Mouse (Mus musculus) layer of hippocampus, postnatal 14 days (tissue): ENCODE data around the gene Lrrfip2. TPM values are rescaled to one million over a fixed set of nuclear protein-coding genes. Genes with fewer than 3 reads are reported as not detected.

Experiments
- DNase-seq, 2 experiments: peaks; one replicate each; pipeline ENCODE4 v3.0.0; 2021 to 2022; ENCODE audit warnings: low spot score in 2 of 2, mixed read lengths in 1 of 2
- total RNA-seq, 2 experiments: library from RNA; stranded (reverse); gene quantifications; 2 replicates each; pipeline ENCODE4 v1.2.3; 2021

Gene Lrrfip2
- total RNA-seq, 2 experiments from 2014 or later = 26.3 to 29.0 TPM

- peak; percentile 75 for DNase-seq
Measured at GRCm38 (mm10) chr9:111117794-111118251, 431 bp downstream of the Lrrfip2 start.

DNA sequence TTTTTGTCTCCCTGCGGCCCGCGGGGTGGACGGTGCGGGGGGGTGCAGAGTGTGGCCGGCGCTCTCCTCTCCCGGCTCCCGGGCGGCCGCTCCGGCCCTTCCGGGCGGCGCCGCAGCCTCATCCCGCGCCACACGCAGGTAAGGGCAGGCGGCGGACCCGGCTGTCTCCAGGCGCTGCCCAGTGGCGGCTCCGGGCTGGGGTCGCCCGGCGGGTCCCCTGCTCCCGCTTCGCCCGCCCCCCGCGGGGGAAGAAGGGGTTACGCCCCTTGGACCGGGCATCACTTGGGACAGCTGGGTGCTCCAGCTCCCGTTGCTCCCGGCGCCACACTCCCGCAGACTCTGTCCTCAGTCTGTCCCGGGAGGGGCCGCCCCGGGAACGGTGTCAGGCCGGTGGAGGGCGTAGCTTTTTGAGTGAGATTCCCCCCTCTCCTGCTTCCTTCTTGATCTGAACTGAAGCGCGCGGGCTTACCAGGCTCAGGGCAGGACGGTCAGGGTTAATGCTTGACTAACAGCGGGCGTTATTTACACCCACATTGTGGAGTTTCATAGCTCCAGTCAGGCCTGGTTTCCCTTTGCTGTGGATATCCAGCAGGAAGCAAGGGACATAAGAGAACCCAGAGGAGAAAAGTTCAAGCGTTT is 979 bp downstream of the Lrrfip2 start:
- DNase-seq = peak; percentile 24

- no peak for DNase-seq
Measured at GRCm38 (mm10) chr9:111118891-111119441, 1.6 kb downstream of the Lrrfip2 start.

DNA sequence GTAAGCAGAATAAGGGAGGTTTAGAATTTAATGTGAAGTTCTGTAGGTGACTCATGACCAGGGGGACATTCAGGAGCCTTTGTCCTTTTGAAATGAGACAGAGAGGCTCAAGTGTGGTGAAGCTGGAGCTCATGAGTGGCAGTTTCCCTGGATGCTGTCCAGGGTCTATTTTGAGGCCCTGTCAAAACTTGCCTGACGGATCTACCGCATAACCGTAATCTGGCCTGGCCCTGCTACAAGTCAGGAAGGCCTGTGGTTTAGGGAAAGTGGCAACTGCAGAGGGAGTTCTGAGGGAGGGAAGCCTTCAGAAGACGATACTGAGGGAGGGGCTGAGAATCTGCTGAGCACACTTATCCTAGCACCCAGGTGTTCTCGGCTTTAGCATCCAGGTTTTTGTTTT is 5.1 kb downstream of the Lrrfip2 start:
- DNase-seq = no peak

DNA sequence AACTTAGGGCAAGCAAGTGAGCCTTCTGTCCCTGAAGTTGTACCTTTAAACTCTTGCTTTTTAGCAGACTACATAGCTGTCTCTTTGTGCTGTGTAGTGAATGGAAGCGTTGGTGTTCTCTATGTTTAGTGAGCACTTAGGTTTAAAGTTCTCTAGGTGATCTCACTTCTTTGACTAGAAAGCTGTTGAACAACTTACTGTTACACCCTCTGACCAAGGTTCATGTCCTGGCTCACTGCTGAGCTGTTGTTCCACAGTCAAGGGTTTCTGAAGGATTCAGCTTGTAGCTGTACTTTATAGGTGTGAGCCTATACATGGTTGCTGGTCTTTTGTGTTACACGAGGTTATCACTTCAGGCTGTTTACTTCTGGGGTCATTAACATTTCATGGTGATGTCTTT is 5.9 kb downstream of the Lrrfip2 start:
- no peak for DNase-seq

GRCm38 (mm10) chr9:111124440-111124839 is 7.0 kb downstream of the Lrrfip2 start:
- DNase-seq = no peak

DNA sequence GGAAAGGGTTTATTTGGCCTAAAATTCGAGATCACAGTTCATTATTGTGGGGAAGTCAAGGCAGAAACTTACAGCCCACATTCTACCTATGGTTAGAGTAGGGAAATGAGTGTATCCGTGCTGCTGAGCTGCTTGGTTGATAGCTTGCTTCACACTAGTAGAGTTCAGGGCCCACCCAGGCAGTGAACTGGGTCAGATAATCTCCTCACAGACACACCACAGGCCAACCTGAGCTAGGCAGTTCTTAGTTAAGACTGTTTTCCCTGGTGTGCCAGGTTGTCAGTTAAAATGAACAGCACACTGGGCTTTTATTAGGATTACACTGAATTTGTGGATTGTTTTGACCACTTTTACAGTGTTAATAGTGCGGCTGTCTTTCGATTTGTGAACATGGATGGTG is 9.3 kb downstream of the Lrrfip2 start:
- DNase-seq = no peak

DNA sequence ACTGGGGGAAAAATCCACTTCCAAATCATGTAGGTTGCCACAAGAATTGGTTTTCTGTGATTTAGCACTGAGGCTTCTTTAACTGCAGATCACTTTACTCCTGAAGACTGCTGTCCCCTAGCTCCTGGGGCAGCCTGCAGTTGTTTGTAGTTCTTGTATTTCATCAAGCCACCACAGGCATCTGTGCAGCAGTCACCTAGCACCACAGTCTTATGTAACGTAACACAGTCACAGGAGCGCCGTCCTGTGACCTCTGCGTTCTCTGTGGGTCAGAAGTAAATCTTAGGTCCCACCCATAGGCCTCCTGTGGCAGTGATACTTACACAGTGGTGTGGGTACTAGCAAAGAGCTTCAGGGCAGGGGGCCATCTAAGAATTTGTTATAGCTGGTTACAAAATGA is 10.4 kb downstream of the Lrrfip2 start:
- no peak for DNase-seq

DNA sequence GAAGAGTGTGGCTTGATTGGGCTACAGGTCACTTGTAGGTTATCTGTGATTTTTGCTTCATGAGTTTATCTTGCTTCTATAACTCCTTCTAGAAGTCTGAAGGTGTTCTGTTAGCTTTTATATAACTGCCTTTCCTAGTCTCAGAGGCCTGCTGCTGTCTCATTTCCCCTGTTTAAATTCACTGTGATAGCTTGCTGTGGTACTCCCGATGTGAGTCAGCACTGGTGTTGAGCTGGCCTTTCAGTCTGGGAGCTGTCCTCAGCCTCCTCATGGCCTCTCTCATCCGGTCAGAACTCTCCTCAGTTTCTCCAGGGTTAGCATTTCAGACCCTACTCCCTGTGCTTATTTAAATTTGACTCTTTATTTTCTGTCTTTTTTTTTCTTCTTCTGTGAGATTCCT is 12.7 kb downstream of the Lrrfip2 start:
- no peak for DNase-seq

DNA sequence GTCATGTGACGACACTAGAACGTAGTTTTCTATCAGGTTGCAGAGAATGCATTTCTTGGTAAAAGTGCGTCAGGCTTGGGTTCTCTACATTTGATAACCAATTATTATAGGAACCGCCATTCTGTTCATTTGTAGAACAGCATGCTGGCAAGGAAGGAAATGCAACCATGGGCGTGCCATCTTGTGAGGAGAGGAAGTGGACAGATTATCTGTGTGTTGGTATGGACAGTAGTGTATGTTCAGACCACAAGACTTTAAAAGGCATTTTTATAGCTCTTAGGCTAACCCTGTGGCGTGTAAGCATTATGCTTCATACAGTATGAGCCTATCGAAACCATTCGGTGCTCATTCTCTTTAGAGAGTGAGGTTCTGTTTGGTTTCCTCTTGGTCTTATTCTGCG is 20.8 kb downstream of the Lrrfip2 start:
- DNase-seq = no peak

GRCm38 (mm10) chr9:111142721-111143120 is 25.3 kb downstream of the Lrrfip2 start:
- DNase-seq = no peak

- no peak for DNase-seq
Measured at GRCm38 (mm10) chr9:111143387-111143786, 26.0 kb downstream of the Lrrfip2 start.

GRCm38 (mm10) chr9:111144711-111145110 is 27.3 kb downstream of the Lrrfip2 start:
- DNase-seq = no peak

- DNase-seq = no peak
Measured at GRCm38 (mm10) chr9:111145497-111146190, 28.3 kb downstream of the Lrrfip2 start.

DNA sequence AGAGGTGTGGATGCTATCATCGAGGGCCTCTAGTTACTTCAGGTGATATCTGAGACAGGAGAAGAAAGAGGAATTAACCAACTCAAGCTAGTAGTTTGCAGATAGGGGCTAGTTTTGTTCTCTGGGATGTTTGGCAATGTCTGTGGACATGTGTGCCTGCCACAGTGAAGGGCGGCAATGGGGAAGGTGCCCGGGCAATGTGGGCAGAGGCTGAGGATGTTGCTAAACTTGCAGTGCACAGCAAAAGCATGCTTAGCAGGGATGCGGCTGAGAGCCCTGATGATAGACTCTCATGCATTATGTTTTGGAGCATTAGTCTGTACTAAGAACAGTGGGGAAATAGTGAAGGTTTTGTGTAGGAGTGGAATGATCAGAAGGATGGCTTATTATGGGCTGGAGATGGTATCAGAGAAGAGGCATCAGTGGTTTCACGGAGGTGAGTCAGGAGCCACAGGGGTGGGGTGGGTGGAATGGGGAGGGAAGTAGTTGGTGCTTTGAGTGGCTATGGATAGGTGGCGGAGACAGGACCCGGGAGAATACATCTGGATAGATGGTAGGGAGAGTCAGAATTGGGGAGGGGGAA is 28.9 kb downstream of the Lrrfip2 start:
- no peak for DNase-seq

- DNase-seq = no peak
Measured at GRCm38 (mm10) chr9:111148006-111148405, 30.6 kb downstream of the Lrrfip2 start.

- DNase-seq = no peak
Measured at GRCm38 (mm10) chr9:111148414-111148813, 31.0 kb downstream of the Lrrfip2 start.

DNA sequence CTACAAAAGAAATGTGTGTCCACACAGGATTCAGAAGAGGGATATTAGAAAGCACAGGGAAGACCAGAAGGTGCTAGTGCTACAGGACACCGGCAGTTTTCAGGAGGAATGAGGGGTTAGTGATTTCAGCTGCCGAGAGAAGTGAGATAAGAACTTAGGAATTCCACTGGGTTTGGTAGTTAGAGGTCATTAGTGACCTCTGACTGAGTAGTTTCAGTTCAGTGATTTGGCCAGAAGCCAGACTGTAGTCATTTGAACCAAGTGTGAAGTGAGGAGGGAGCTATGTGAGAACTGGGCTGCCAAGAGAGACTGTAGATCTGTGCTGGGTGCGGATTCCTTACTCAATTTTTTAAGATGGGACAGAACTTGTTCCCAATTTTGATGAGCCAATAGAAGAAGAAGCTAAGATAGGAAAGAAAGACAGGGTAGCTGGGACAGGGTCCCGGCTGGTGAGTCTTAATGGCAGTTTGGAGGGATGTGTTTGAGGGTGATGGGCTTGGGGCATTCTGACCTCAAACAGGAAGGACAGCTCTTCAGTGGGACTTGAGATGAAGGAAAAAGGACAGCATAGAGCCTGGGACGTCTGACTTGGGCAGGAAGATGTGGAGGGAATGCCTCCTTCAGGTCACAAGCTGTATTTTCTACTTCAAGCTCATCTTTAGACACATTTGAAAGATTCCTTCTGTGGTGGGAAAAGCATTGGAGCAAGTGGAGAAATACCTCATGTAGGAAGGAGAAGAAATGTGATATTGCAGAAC is 32.0 kb downstream of the Lrrfip2 start:
- no peak for DNase-seq

DNA sequence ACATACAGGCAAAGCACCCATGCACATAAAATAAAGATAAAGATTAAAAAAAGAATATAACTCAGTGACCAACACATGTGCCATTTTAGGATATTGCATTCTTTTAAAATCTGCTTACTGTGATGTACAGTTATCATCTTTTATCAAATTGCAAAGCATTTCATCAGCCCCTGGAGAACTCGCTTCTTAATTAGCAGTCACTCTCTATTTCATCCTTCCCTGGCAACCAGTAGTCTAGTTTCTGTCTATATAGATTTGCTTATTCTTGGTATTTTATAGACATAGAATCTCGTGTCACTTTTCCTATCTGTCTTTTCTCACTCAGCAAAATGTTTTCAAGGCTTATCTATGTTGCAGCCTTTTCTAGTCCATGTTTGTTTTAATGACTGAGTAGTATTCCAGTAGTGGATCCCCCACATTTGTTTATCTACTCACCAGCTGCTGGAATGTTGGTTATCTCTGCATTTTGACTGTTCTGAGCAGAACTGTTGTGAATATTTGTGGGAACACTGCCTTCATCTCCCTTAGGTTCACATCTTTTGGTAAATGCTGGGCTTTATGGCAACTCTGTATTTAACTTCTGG is 35.0 kb downstream of the Lrrfip2 start:
- no peak for DNase-seq

DNA sequence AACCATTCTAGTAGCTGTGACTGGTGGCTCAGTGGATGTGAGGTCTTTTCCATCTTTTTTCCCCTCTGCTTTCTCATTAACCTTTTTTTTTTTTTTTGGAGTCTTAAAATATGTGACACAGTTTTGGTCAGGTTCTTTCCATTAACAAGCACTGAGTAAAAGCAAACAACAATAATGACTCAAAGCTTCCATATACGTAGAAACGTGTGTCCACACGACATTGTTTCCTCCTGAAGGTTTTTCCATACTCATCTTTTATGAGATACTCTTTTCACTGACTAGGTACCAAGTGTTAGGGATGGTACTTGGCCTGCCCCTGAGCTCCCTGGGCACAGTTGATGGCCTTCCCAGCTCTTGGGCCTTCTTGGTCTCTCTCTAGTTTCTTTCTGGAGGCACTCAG is 35.6 kb downstream of the Lrrfip2 start:
- no peak for DNase-seq
